Mouse (Mus musculus) midbrain, embryonic 11.5 days (tissue): Measurements from ENCODE around the gene Bpi. TPM values are rescaled to one million over a fixed set of nuclear protein-coding genes. Genes with fewer than 3 reads are reported as not detected.

Experiments used
- ATAC-seq: fragments of 200-750 bp; cut with Nextera tagmentation; 2 replicates; pipeline ENCODE4 v1.8.0; 2017; ENCODE audit warnings: moderate TSS enrichment, moderate library complexity; ENCODE audit not compliant: low FRiP score
- DNase-seq: peaks from one replicate; pipeline ENCODE4 v3.0.0; 2015; ENCODE audit warnings: low spot score; ENCODE audit errors: missing footprints
- H3K27ac ChIP-seq: fragments of 300-500 bp; sonication (generic); 2 replicates; pipeline ENCODE4 v1.5.1; 2014; ENCODE audit warnings: low read depth, low read length
- H3K27me3 ChIP-seq: fragments of 300-500 bp; sonication (generic); 2 replicates; pipeline ENCODE4 v1.6.1; 2014; ENCODE audit warnings: mild to moderate bottlenecking, low read length, moderate library complexity, mixed read lengths; ENCODE audit not compliant: control insufficient read depth, insufficient read depth
- H3K36me3 ChIP-seq: fragments of 300-500 bp; sonication (generic); 2 replicates; pipeline ENCODE4 v1.6.1; 2014; ENCODE audit warnings: mild to moderate bottlenecking, low read length, moderate library complexity, mixed read lengths; ENCODE audit not compliant: control insufficient read depth, insufficient read depth
- H3K4me1 ChIP-seq: fragments of 300-500 bp; sonication (generic); 2 replicates; pipeline ENCODE4 v1.6.1; 2014; ENCODE audit warnings: low read length; ENCODE audit not compliant: control insufficient read depth, insufficient read depth
- H3K4me2 ChIP-seq: fragments of 300-500 bp; sonication (generic); 2 replicates; pipeline ENCODE4 v1.6.1; 2014; ENCODE audit warnings: mild to moderate bottlenecking, moderate library complexity
- H3K4me3 ChIP-seq: fragments of 300-500 bp; sonication (generic); 2 replicates; pipeline ENCODE4 v1.5.1; 2014; ENCODE audit warnings: low read depth, low read length
- H3K9ac ChIP-seq: fragments of 300-500 bp; sonication (generic); 2 replicates; pipeline ENCODE4 v1.6.1; 2014; ENCODE audit warnings: low read length
- H3K9me3 ChIP-seq: fragments of 300-500 bp; sonication (generic); 2 replicates; pipeline ENCODE4 v1.6.1; 2016; ENCODE audit warnings: low read length; ENCODE audit not compliant: control insufficient read depth
- WGBS: fragments of 180-500 bp; shearing (Covaris S2); extraction: QIAGEN DNeasy Blood & Tissue Kit; methylation state at CpG from one replicate; pipeline ENCODE4 v1.1.7; 2014; 5-methylcytosine and 5-hydroxymethylcytosine counted together
- polyA plus RNA-seq: library from polyadenylated mRNA; unstranded; fragments of >200 nt; fragmentation: Nextera tagmentation; extraction: Ambion mirVana; gene quantifications from 2 replicates; pipeline ENCODE4 v1.2.1, GENCODE M21; 2014

Gene Bpi
- polyA plus RNA-seq, 1 experiment from 2014 or later = not detected

GRCm38 (mm10) chr2:158275811-158276210 is 17.9 kb downstream of the Bpi start:
- Histone ChIP-seq H3K36me3 (no peaks in the 10 kb centered on the region), H3K9ac (no peak overlapping the region), H3K27ac (no peak overlapping the region), H3K4me1 (no peaks in the 10 kb centered on the region), H3K9me3 (no peaks in the 10 kb centered on the region), H3K4me2 (no peak overlapping the region), H3K27me3 (no peaks in the 10 kb centered on the region), H3K4me3 (no peak overlapping the region)
- ATAC-seq (no peak), DNase-seq (peak; percentile 79)
- whole genome bisulfite sequencing = 62% methylated on average over 4 of the region's 4 CpGs

- no peaks in the 10 kb centered on the region for H3K36me3 ChIP-seq
- DNase-seq (peak; percentile 69), ATAC-seq (no peak)
- no peaks in the 10 kb centered on the region for H3K4me1 ChIP-seq
- H3K9me3 ChIP-seq = no peaks in the 10 kb centered on the region
- no peak overlapping the region for H3K27ac ChIP-seq
- H3K27me3 ChIP-seq = no peaks in the 10 kb centered on the region
- H3K9ac ChIP-seq = no peak overlapping the region
- 79% methylated on average over 6 of the region's 6 CpGs for WGBS
- no peak overlapping the region for H3K4me2 ChIP-seq
- no peak overlapping the region for H3K4me3 ChIP-seq
Measured at GRCm38 (mm10) chr2:158276451-158276850, 18.6 kb downstream of the Bpi start.

GRCm38 (mm10) chr2:158276878-158277277 is 19.0 kb downstream of the Bpi start:
- Histone ChIP-seq H3K9ac (no peak overlapping the region), H3K27me3 (no peaks in the 10 kb centered on the region), H3K4me3 (no peak overlapping the region), H3K27ac (no peak overlapping the region), H3K9me3 (no peaks in the 10 kb centered on the region), H3K4me2 (no peak overlapping the region), H3K36me3 (no peaks in the 10 kb centered on the region), H3K4me1 (no peaks in the 10 kb centered on the region)
- ATAC-seq (no peak), DNase-seq (peak; percentile 33)
- WGBS = 82% methylated on average over 4 of the region's 4 CpGs

- no peak overlapping the region for H3K9ac ChIP-seq
- H3K4me3 ChIP-seq = no peak overlapping the region
Measured at GRCm38 (mm10) chr2:158279656-158280055, 21.8 kb downstream of the Bpi start.

GRCm38 (mm10) chr2:158281497-158282205 is 23.8 kb downstream of the Bpi start:
- H3K4me3 ChIP-seq = no peak overlapping the region
- no peak overlapping the region for H3K4me2 ChIP-seq
- no peaks in the 10 kb centered on the region for H3K9me3 ChIP-seq
- no peaks in the 10 kb centered on the region for H3K36me3 ChIP-seq
- no peak overlapping the region for H3K9ac ChIP-seq
- no peak overlapping the region for H3K27ac ChIP-seq
- ATAC-seq = no peak
- H3K4me1 ChIP-seq = no peaks in the 10 kb centered on the region
- H3K27me3 ChIP-seq = no peaks in the 10 kb centered on the region
- peak; percentile 72 for DNase-seq
- 71% methylated on average over 16 of the region's 16 CpGs for WGBS

More at GRCm38 (mm10) chr2:158279656-158280055, 21.8 kb downstream of the Bpi start:
- no peaks in the 10 kb centered on the region for H3K27me3 ChIP-seq
- DNase-seq = peak; percentile 77
- 96% methylated on average over 4 of the region's 4 CpGs for WGBS
- no peak for ATAC-seq
- H3K9me3 ChIP-seq = no peaks in the 10 kb centered on the region
- no peak overlapping the region for H3K4me2 ChIP-seq
- no peaks in the 10 kb centered on the region for H3K36me3 ChIP-seq
- no peaks in the 10 kb centered on the region for H3K4me1 ChIP-seq
- no peak overlapping the region for H3K27ac ChIP-seq

GRCm38 (mm10) chr2:158283136-158283535 is 25.2 kb downstream of the Bpi start:
- H3K9me3 ChIP-seq = no peaks in the 10 kb centered on the region
- 84% methylated on average over 7 of the region's 7 CpGs for WGBS
- H3K27ac ChIP-seq = no peak overlapping the region
- no peaks in the 10 kb centered on the region for H3K27me3 ChIP-seq
- no peak overlapping the region for H3K9ac ChIP-seq
- no peak for ATAC-seq
- H3K4me3 ChIP-seq = no peak overlapping the region
- H3K4me1 ChIP-seq = no peaks in the 10 kb centered on the region
- H3K4me2 ChIP-seq = no peak overlapping the region
- no peaks in the 10 kb centered on the region for H3K36me3 ChIP-seq
- DNase-seq = no peak

- Histone ChIP-seq H3K9me3 (no peaks in the 10 kb centered on the region), H3K27me3 (no peaks in the 10 kb centered on the region), H3K27ac (no peak overlapping the region), H3K4me2 (no peak overlapping the region), H3K4me1 (no peaks in the 10 kb centered on the region), H3K36me3 (no peaks in the 10 kb centered on the region), H3K4me3 (no peak overlapping the region), H3K9ac (no peak overlapping the region)
- ATAC-seq (no peak), DNase-seq (peak; percentile 62)
- WGBS = 89% methylated on average over 6 of the region's 6 CpGs
Measured at GRCm38 (mm10) chr2:158283771-158284170, 25.9 kb downstream of the Bpi start.

GRCm38 (mm10) chr2:158284571-158284970 is 26.7 kb downstream of the Bpi start:
- Histone ChIP-seq H3K4me2 (no peak overlapping the region), H3K4me3 (no peak overlapping the region), H3K4me1 (no peaks in the 10 kb centered on the region), H3K36me3 (no peaks in the 10 kb centered on the region), H3K9me3 (no peaks in the 10 kb centered on the region), H3K27ac (no peak overlapping the region), H3K27me3 (no peaks in the 10 kb centered on the region), H3K9ac (no peak overlapping the region)
- 17% methylated on average over 11 of the region's 11 CpGs for WGBS
- DNase-seq (peak; percentile 94), ATAC-seq (peak; percentile 38; the same call in 1 of the 2 replicates)

- Histone ChIP-seq H3K4me2 (no peak overlapping the region), H3K9ac (no peak overlapping the region), H3K27me3 (no peaks in the 10 kb centered on the region), H3K27ac (no peak overlapping the region), H3K9me3 (no peaks in the 10 kb centered on the region), H3K36me3 (no peaks in the 10 kb centered on the region), H3K4me1 (no peaks in the 10 kb centered on the region), H3K4me3 (no peak overlapping the region)
- no peak for DNase-seq
- ATAC-seq = no peak
- WGBS = 80% methylated on average over 6 of the region's 6 CpGs
Measured at GRCm38 (mm10) chr2:158285655-158286054, 27.8 kb downstream of the Bpi start.
